Mouse (Mus musculus) spleen, postnatal 14 days (tissue): Measurements from ENCODE around the gene Gmfg.
A peak's percentile ranks its signal among the peaks of the same experiment; 100 is the strongest.

Experiments used
- DNase-seq, 2 experiments: peaks; one replicate each; pipeline ENCODE4 v3.0.0; 2021 to 2022; ENCODE audit warnings: low spot score in 2 of 2

The Gmfg gene

GRCm38 (mm10) chr7:28436932-28437570 is at the start of gene Gmfg:
Gmfg (plus strand) TSS chr7:28437447.
- DNase-seq: peak; percentile 73 to 78

- DNase-seq: no peak
Measured at GRCm38 (mm10) chr7:28390331-28390730, 46.9 kb upstream of the Gmfg start.

GRCm38 (mm10) chr7:28392429-28393271 is 44.6 kb upstream of the Gmfg start, which contains the start of the genes Med29 and Paf1:
Med29 (minus strand) TSS chr7:28392708.
Paf1 (plus strand) TSS chr7:28392951.
- DNase-seq: peak; percentile 88

- DNase-seq: no peak
Measured at GRCm38 (mm10) chr7:28393272-28393951, 43.8 kb upstream of the Gmfg start.

- no peak for DNase-seq
Measured at GRCm38 (mm10) chr7:28395425-28395824, 41.8 kb upstream of the Gmfg start.

GRCm38 (mm10) chr7:28398000-28398399 is 39.2 kb upstream of the Gmfg start:
- no peak for DNase-seq

DNA sequence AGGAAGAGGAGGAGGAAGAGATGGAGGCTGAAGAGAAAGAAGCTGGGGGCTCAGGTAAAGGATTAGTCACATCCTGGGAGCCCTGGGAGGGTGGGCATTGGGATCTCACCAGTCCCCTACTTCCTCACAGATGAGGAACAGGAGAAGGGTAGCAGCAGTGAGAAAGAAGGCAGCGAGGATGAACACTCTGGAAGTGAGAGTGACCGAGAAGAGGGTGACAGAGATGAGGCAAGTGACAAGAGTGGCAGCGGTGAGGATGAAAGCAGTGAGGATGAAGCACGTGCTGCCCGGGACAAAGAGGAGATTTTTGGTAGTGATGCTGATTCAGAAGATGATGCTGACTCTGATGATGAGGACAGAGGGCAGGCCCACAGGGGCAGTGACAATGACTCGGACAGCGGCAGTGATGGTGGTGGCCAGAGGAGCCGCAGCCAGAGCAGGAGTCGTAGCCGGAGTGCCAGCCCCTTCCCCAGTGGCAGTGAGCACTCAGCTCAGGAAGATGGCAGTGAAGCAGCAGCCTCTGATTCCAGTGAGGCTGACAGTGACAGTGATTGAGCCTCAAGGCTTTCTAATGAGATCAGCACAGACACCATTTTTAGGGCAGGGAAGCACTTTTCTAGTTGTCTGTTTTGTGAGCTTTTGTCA is 38.4 kb upstream of the Gmfg start:
- no peak for DNase-seq

DNA sequence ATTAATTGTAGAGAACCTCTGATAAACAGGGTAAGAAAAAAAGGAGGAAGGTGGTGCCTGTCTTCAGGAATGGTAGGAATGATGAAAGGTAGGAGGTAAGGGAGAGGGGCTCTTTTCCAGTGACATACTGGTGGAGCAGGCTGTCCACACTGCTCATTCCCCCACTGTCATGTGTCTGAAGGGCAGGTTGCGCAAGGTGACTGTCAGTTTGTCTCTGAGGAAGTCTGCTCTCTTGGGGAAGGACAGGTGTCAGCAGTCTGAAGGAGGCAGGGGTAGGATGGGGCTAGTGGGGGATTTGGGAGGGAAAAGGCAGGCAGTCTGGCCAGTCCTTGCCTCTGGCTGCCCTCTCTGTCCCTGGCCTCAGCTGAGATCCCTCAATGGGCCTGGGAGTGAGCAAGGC is 36.2 kb upstream of the Gmfg start:
- no peak for DNase-seq

DNA sequence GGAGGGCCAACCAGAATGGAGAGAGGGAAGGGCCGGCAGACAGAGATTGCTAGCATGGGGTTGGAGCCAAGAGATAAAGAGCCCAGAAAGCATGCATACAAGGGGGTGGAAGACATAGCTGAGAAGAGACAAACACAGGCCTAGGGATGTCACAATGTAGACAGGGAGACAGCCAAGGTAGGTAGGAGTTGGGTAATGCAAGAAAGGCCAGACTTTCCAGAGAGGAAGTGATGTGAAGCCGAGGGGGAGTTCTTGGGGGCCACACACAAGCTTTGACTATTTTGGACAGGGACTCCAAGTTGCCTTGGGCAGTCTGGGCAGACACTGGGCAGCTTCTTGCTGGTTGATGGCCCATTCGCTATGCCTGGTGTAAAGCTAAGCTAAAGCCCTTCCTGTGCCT is 35.3 kb upstream of the Gmfg start:
- DNase-seq: no peak

DNA sequence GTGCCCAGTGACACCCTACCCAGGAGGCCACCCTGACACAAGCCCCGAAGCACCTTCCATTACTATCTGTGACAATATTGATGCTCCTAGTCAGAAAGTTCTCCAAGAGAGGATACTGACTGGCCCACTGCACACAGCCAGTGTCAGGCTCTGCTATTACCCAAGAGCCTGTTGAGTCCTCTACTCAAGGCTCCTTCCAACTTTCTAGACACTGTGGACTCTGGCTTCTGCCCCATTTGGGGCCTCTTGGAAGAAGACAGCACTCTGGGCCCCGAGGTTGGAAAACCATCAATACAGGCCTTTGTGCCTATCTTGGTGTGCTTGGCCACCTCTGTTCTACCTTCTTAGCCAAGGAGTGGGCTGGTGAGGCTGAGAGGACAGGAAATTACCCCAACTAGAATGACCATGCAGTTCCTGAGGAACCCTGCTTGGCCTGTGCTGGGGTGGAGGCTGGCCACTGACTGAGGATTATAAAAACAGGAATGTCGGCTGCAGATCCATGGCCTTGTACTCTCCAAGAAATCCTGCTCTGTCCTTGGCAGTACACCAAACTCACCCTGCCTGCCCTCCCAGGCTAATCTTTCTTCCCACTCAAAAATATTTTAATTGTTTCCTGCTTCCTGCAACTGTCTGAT is 26.3 kb upstream of the Gmfg start:
- DNase-seq: no peak

GRCm38 (mm10) chr7:28412826-28413225 is 24.4 kb upstream of the Gmfg start:
- DNase-seq: no peak

DNA sequence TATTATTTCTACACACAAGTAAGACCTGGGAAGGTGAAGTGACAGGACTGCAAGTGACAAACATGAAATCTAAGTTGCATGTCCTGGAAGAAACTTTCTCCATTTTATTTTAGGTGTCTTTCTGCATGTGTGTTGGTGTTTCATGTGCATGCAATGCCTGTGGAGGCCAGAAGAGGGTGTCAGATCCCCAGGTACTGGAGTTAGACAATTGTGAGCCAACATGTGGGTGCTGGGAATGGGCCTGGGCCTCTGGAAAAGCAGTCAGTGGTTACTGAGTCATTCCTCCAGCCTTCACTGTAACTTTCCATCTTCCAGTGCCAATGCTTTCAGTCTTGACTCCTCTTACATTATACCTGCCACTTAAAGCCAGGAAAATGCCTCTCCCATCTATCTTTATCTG is 19.9 kb upstream of the Gmfg start:
- no peak for DNase-seq

DNA sequence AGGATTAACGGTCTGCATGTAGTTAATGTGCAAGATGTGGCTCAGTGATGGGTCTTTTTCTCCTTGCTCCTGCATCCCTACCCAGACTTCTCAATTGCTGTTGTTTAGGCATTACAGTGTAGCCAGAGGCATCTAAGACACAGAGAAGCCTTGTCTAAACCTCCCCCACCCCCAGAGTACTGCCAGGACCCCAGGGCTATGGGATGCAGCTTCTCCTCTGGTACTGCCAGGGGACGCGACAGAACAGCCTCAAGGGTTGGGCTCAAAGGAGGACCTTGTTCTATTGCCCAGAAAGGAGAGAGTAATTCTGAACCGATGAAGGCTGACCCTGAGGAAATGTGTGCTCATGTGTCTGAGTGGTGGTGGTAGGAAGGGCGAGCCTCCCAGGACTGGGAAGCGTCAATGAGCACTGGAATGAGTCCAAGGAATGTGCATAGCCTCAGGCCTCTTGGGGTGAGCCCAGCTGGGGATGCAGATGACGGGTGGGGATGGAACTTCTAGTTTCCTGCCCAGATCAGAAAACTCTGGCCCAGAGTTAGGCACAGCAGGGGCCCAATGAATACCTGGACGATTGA is 19.1 kb upstream of the Gmfg start:
- no peak for DNase-seq

DNA sequence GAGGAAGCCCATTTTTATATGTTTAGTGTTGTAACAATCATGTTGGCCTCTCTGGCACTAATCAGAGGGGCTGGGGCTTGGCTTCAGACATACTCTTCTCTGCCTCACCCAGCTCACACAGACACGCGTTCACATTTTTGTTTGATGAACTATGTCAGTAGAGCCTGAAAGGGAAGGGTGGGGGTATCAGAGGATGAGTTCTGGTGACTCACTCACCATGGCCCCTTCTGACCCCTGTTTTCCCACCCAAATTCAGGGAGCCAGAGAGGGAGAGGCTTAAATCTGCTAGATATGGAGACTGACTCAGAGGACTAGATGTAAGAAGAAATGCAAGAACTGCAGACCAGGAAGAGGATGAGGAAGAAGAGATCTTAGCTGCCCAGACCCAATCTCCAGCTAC is 17.8 kb upstream of the Gmfg start:
- DNase-seq: no peak

GRCm38 (mm10) chr7:28423018-28423417 is 14.2 kb upstream of the Gmfg start:
- no peak for DNase-seq

DNA sequence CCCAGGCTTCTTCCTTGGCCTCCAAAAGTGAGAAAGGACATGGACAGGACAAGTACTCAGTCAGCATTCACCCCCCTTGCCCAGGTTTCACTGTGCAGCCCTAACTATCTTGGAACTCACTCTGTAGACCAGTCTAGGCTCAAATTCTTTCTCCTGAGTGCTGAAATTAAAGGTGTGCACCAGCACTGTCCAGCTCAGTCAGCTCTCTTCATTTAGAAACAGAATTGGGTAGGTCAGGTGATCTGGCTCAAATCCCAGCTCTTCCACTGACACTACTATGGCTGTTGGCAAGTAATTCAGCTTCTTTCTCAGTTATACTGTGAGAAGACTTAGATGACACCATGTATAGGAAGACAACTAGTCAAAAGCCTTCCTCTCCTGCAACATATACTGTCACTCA is 9.5 kb upstream of the Gmfg start:
- DNase-seq: no peak

DNA sequence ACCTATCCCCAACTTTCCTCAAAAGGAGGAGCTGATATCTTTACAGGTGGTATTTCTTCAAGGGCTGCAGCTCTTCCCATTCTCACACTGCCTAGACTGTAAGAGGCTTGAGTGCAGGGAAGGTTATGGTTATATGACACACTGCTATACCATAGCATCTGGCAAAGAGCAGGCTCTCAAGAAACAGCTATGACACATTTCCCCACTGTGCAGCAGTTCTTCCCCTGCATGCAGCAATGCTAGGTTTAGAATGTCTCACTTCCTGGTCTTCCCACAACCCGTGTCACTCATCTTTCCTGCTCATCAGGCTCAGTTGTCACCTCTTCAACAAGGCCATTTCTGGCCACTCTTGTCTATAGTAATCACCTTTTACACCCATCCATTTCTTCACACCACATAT is 6.7 kb upstream of the Gmfg start:
- no peak for DNase-seq

DNA sequence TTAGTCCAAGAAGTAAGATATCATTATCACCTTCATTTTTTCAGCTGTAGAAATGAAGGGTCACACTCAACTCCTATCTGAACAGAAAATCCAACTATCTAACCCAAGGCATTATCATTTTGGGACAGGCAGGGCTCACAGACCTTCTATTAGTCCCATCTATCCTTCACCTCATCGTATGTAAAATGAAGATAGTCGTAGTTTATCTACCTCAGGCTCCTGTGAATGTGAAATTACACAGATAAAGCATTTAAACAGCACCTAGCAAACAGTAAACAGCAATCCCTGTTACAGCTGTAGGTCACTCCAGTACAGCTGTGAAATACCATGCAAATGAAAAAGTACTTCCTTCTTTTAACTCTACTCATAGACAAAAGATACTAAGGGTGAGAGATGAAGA is 5.0 kb upstream of the Gmfg start:
- no peak for DNase-seq

GRCm38 (mm10) chr7:28435660-28436259 is 1.5 kb upstream of the Gmfg start:
- DNase-seq: peak in 1 of 2 experiments; percentile 25

DNA sequence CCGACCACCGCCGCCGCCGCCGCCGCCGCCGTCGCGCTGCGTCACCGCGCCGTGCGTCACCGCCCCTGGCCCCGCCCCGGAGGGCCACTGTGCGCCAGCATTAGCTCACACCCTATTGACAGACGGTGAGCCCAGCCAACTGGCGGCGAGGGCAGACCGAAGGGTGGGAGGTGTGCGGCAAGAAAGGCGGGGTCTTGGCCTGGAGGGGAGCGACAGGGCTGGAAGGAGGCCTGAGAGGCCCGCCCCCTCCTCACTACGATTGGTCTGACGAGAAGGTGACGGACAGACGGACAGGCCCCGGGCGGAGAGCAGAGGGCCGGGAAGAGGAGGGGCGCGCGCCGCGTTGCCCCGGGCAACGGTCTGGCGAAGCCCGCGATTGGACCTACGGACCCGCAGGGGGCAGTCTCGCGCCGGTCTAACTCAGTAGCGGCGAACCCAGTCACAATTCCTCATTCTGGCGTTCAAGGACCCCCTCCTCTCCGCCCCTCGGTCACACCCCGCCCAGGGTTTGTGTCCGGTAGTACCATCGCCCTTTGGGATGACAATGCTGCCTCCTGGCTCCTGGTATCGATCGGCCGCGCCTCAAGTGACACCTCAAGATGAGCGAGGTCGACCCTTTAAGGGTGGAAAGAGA is 859 bp upstream of the Gmfg start:
- peak; percentile 99 for DNase-seq
